Mouse (Mus musculus) heart, postnatal 4 days (tissue): Measurements from ENCODE around the gene Arid2. TPM values are rescaled to one million over a fixed set of nuclear protein-coding genes. Genes with fewer than 3 reads are reported as not detected.
"Not testable (repeated sequence)": the region's sequence is repeated elsewhere in the genome, so short reads cannot be mapped to it uniquely, and the experiment has no call there.

ENCODE experiments used
- DNase-seq: peaks from one replicate; pipeline ENCODE4 v3.0.0; 2021
- microRNA-seq, 2 experiments: library from miRNA; unstranded; fragments of <30 nt; microRNA quantifications; one replicate each; pipeline ENCODE4 v1.2.0; 2021 to 2022
- total RNA-seq, 2 experiments: library from RNA; stranded (reverse); gene quantifications; 2 replicates each; pipeline ENCODE4 v1.2.3; 2021

Gene Arid2
- total RNA-seq, 2 experiments from 2014 or later, result 42.9 to 47.6 TPM

DNA sequence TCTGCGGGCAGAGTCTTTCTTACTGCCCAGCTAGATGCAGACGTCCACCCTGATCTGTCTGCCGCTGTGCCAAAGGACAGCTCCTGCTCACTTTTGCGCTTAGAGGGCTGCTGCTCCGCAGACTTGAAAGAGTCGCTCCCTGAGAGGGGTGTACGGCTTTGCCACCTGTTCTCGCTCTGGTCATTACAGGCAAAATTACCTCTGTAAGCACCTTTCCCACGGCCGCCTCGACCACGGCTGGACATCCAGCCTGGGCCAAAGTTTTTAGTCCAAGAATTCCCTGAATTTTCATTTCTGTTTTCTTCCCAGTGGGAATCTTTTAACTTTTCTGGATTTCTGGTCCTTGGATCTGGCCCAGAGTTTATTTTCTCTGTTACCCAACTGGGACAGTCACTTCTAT is 130.8 kb downstream of the Arid2 start:
- no peak for DNase-seq

DNA sequence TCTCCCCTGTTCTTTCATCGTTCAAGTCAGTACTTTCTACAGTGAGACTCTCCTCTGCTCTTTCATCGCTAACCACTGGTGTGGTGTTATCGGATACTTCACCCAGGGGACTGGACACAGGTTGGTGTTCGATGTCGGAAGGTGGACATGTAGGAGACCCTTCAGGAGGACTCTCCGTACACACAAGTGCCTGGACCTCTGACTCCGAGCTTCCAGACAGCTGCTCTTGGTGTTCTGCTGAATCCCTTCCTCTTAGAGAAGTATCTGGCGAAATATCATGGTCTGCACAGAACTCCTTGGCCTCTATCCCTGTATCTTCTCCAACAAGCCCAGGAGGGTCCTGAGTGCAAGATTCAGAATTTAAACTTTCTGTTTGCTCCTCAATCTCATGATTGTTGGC is 132.6 kb downstream of the Arid2 start:
- no peak for DNase-seq

DNA sequence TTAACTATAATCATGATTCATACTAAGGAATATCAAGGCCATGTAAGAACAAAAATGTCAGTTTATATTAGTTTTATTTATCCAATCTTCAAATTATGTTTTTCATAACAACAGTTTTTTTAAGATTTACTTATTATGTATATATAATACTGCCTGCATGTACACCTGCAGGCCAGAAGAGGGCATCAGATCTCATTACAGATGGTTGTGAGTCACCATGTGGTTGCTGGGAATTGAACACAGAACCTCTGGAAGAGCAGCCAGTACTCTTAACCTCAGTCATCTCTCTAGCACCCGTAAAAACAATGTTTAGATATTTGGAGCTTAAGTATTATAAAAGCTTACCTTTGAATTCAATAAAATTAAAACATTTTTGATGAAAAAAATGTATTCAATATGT is 146.9 kb downstream of the Arid2 start:
- no peak for DNase-seq

DNA sequence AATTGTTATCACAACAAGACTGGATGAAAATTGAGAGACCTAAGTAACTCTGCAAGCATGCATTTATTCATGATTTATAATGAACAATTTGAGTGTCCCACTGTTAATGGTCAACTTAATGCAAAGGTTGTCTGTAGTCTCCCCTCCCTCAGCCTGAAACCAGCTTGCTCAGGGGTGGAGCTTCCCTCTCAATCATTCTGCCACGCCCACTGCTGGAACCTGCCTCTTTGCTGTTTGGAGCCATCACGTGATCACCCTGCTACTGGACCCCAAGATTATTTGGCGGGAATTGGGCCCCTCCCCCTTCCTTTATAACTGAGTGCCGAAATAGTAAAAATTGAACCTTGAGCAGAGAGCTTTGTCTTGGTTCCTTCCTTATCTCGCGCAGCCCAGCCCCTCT is 154.2 kb downstream of the Arid2 start:
- DNase-seq, result not testable (repeated sequence)

DNA sequence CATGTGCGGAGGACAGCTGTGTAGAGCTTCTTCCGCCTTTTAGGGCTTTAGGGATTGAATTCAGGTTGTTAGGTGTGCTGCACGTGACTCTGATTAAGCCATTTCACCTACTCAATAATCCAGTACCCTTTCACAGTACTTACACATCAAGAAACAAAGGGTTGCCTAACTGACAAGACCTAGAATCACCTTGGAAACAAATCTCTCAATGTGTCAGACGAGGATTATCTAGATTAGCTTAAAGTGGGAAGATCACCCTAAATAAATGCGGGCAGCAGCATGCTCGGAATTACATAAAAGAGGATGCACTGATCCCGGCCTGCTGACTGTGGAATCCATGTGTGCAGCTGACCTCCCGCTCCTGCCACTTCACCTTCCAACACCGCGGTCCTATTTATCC is 159.5 kb downstream of the Arid2 start:
- DNase-seq, result no peak

DNA sequence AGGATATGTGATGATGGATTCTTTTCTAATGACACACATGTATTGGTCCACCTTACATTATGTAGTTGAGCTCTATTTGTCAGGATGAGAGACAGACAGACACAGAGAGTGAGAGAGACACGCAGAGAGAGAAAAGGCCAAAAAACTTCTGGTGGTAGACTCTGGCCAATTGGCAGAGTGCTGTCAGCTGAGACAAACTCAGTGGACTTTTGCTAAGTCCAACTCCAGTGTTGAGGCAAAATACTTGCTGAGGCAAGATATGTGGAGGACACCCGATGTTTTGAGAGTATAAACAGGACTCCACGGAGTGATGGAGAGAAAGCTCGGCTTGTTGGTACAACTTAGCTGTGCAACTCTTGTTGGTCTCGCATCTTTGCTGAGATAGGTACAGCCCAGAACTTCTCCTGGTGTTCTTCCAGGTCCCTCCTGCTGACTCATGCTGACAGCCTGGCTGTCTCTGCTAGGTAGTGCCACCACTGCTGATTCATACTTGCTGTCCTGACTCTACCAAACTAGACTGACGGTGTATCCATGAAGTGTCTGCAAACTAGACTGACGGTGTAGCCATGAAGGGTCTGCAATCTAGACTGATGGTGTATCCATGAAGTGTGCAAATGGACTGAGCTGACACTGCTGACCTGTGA is 161.5 kb downstream of the Arid2 start:
- no peak for DNase-seq

DNA sequence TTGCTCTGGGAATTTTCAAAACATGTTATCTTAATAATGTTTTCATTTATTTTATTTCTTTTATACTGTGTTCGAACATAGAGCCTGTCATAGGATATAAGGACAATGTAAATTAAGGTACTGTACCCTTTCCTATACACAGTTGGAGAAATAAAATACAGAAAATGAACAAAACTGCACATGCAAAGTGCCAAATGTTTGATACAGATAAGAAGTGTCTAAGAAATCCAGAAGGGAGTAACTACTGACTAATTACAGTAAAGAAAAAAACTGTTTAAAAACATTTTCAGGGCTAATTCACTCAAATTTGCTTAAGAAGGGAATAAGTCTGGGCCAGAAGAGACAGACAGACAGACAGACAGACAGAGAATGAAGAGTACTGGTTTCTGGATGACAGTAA is 166.0 kb downstream of the Arid2 start:
- DNase-seq, result no peak

Small RNAs within 50 kb of the gene (microRNA-seq; reads per million reads assigned to microRNA genes)
- 0 reads per million in 2 experiments for gene Gm25397

Other genes starting within 250 kb of the Arid2 start
- gene Scaf11, start 173.3 kb downstream of the Arid2 start, total RNA-seq, result 10 to 100 TPM; 69.4 to 71.1 TPM